ENCODE assay signal across 8 mouse cellular contexts in genomic region chr10:24131451-24132262, GRCm38 (mm10). TPM values are rescaled to one million over a fixed set of nuclear protein-coding genes. Genes with fewer than 3 reads are reported as not detected.
A peak's percentile ranks its signal among the peaks of the same experiment; 100 is the strongest.
DNase-seq lines count a peak whose midpoint lies in the region; ATAC-seq and TF ChIP-seq lines count a peak whose summit lies in the region.

No protein-coding gene starts in this region.

- H3K27me3 ChIP-seq in liver, adult 2 months (ENCODE audit: control insufficient read depth, insufficient read depth, low read length) = no peaks in the 10 kb centered on the region
- H3K27me3 ChIP-seq in forebrain, embryonic 10.5 days (ENCODE audit: poor library complexity, severe bottlenecking) = no peaks in the 10 kb centered on the region
- no peaks in the 10 kb centered on the region for H3K27me3 ChIP-seq in hindbrain, embryonic 12.5 days

- H3K4me2 ChIP-seq in hindbrain, embryonic 12.5 days (replicated peaks) = peak overlapping the region; percentile 39

- peak; percentile 72; the same call in 1 of the 2 replicates for ATAC-seq in hindbrain, embryonic 12.5 days (ENCODE audit: low FRiP score)

- no peak overlapping the region for H3K27ac ChIP-seq in liver, adult 2 months (replicated peaks; ENCODE audit: insufficient read depth, low read depth, low read length)
- H3K27ac ChIP-seq in forebrain, embryonic 10.5 days = no peak overlapping the region
- H3K27ac ChIP-seq in hindbrain, embryonic 12.5 days = no peak overlapping the region

- TF ChIP-seq POLR2A in liver, adult 2 months (IDR thresholded peaks at IDR 0.05; ENCODE audit: extremely low read depth, insufficient read depth, low read length) = no peak

- no peaks in the 10 kb centered on the region for H3K79me2 ChIP-seq in liver, adult 2 months (ENCODE audit: control insufficient read depth, insufficient read depth, low read length)

- H3K36me3 ChIP-seq in liver, adult 2 months (ENCODE audit: control insufficient read depth, insufficient read depth, low read length) = no peaks in the 10 kb centered on the region
- H3K36me3 ChIP-seq in forebrain, embryonic 10.5 days (replicated peaks) = no peaks in the 10 kb centered on the region
- no peaks in the 10 kb centered on the region for H3K36me3 ChIP-seq in hindbrain, embryonic 12.5 days

- WGBS in liver, adult 2 months = 8% methylated on average over 9 of the region's 9 CpGs
- WGBS in forebrain, embryonic 10.5 days = 23% methylated on average over 9 of the region's 9 CpGs
- 23% methylated on average over 9 of the region's 9 CpGs for WGBS in hindbrain, embryonic 12.5 days

- H3K9ac ChIP-seq in liver, adult 2 months (ENCODE audit: low read depth, low read length) = no peak overlapping the region
- H3K9ac ChIP-seq in hindbrain, embryonic 12.5 days = no peak overlapping the region

- peak; percentile 47 for TF ChIP-seq CTCF in liver, adult 2 months (IDR thresholded peaks at IDR 0.05; ENCODE audit: low read depth, low read length)

- DNase-seq in liver, adult 2 months (ENCODE audit: extremely low read depth, low read depth, low spot score) = peak; percentile 80
- no peak for DNase-seq in liver
- peak; percentile 68 for DNase-seq in c-Kit-positive CD71-positive TER-119-negative erythroid progenitor cells, embryonic 14.5 days (ENCODE audit: low read depth)
- DNase-seq in forebrain, embryonic 10.5 days (ENCODE audit: extremely low spot score, low spot score) = peak; percentile 27
- DNase-seq in layer of hippocampus, adult 9-10 months (ENCODE audit: low spot score) = peak; percentile 65
- DNase-seq in lung, postnatal 14 days = peak; percentile 78
- DNase-seq in right cerebral cortex, postnatal 14 days = peak; percentile 48

- no peak overlapping the region for H3K4me3 ChIP-seq in liver, adult 2 months (ENCODE audit: insufficient read depth, low read depth, low read length)
- H3K4me3 ChIP-seq in forebrain, embryonic 10.5 days = peak overlapping the region; percentile 31
- no peak overlapping the region for H3K4me3 ChIP-seq in hindbrain, embryonic 12.5 days

- H3K9me3 ChIP-seq in forebrain, embryonic 10.5 days = no peaks in the 10 kb centered on the region
- no peaks in the 10 kb centered on the region for H3K9me3 ChIP-seq in hindbrain, embryonic 12.5 days (replicated peaks)

- H3K4me1 ChIP-seq in liver, adult 2 months (ENCODE audit: control insufficient read depth, insufficient read depth, low read length) = peaks cover 9% of the 10 kb centered on the region
- H3K4me1 ChIP-seq in forebrain, embryonic 10.5 days = peaks cover 23% of the 10 kb centered on the region
- H3K4me1 ChIP-seq in hindbrain, embryonic 12.5 days = peaks cover 3% of the 10 kb centered on the region; the same call in 1 of the 2 replicates

RNA-seq across cellular contexts. Expression of gene Stx7, which starts 17.4 kb away (rescaled TPM):
- 13.1 and 16.9 TPM in 2 replicates for total RNA-seq in liver, adult 2 months (2014; rRNA removed)
- 19.2 and 22.5 TPM in 2 replicates for polyA plus RNA-seq in liver, adult 2 months (2012; rRNA removed)
- polyA plus RNA-seq in forebrain, embryonic 10.5 days (2016; fragmentation: Nextera tagmentation; extraction: Ambion mirVana) = 42.3 and 42.5 TPM in 2 replicates
- 149 and 158 TPM in 2 replicates for polyA plus RNA-seq in hindbrain, embryonic 12.5 days (2016; fragmentation: Nextera tagmentation; extraction: Ambion mirVana)

RNA-seq across cellular contexts. Expression of gene Taar9, which starts 22.3 kb away (rescaled TPM):
- not detected in 2 replicates for total RNA-seq in liver, adult 2 months (2014; rRNA removed)
- polyA plus RNA-seq in liver, adult 2 months (2012; rRNA removed) = not detected in 2 replicates
- polyA plus RNA-seq in forebrain, embryonic 10.5 days (2016; fragmentation: Nextera tagmentation; extraction: Ambion mirVana) = 0.19 TPM in 1 of 2 replicates, not detected in the other
- not detected in 2 replicates for polyA plus RNA-seq in hindbrain, embryonic 12.5 days (2016; fragmentation: Nextera tagmentation; extraction: Ambion mirVana)

RNA-seq across cellular contexts. Expression of gene Taar8c, which starts 29.9 kb away (rescaled TPM):
- total RNA-seq in liver, adult 2 months (2014; rRNA removed) = not detected in 2 replicates
- polyA plus RNA-seq in liver, adult 2 months (2012; rRNA removed) = not detected in 2 replicates
- not detected in 2 replicates for polyA plus RNA-seq in forebrain, embryonic 10.5 days (2016; fragmentation: Nextera tagmentation; extraction: Ambion mirVana)
- polyA plus RNA-seq in hindbrain, embryonic 12.5 days (2016; fragmentation: Nextera tagmentation; extraction: Ambion mirVana) = not detected in 2 replicates

RNA-seq across cellular contexts. Expression of gene Taar8b, which starts 39.6 kb away (rescaled TPM):
- not detected in 2 replicates for total RNA-seq in liver, adult 2 months (2014; rRNA removed)
- polyA plus RNA-seq in liver, adult 2 months (2012; rRNA removed) = not detected in 2 replicates
- polyA plus RNA-seq in forebrain, embryonic 10.5 days (2016; fragmentation: Nextera tagmentation; extraction: Ambion mirVana) = not detected in 2 replicates
- polyA plus RNA-seq in hindbrain, embryonic 12.5 days (2016; fragmentation: Nextera tagmentation; extraction: Ambion mirVana) = not detected in 2 replicates

RNA-seq across cellular contexts. Expression of gene Taar8a, which starts 55.4 kb away (rescaled TPM):
- total RNA-seq in liver, adult 2 months (2014; rRNA removed) = not detected in 2 replicates
- polyA plus RNA-seq in liver, adult 2 months (2012; rRNA removed) = not detected in 2 replicates
- polyA plus RNA-seq in forebrain, embryonic 10.5 days (2016; fragmentation: Nextera tagmentation; extraction: Ambion mirVana) = not detected in 2 replicates
- not detected in 2 replicates for polyA plus RNA-seq in hindbrain, embryonic 12.5 days (2016; fragmentation: Nextera tagmentation; extraction: Ambion mirVana)
